ENCODE assay signal across 9 mouse cellular contexts in the genomic region with DNA sequence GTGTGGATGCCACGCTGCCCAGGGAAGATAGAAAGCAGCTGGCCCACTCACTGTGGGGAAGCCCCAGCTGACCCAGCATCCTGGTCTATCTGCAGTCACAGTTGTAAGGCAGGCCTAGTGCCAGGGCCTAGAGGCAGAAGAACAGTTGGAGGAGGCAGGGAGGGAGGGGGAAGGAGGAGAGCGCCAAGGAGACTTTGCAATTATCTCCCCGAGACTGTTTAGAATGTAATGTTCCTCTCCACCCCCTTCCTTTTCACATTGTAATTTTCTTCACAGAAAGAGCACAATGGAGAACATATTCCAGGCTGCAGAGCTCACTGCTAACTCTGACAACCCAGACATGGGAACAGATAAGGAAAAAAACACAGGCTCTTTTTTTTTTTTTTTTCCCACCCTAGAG.
DNase-seq lines count a peak whose midpoint lies in the region; ATAC-seq and TF ChIP-seq lines count a peak whose summit lies in the region.
"Had no signal": no experiment of that assay in that cellular context is flagged by ENCODE, and none has a peak within 500 bp of the region (broad histone marks: within the 10 kb centered on the region; RNA-seq: fewer than 3 reads in every experiment).

No protein-coding gene starts in this region.

- WGBS in heart, embryonic 10.5 days, result 31% methylated on average over 3 of the region's 3 CpGs
- WGBS in embryonic facial prominence, embryonic 14.5 days, result 26% methylated on average over 3 of the region's 3 CpGs
- 38% methylated on average over 3 of the region's 3 CpGs for WGBS in heart, postnatal 0 days
- 19% methylated on average over 3 of the region's 3 CpGs for WGBS in neural tube, embryonic 12.5 days
- 62% methylated on average over 3 of the region's 3 CpGs for whole genome bisulfite sequencing in liver, embryonic 11.5 days
- WGBS in intestine, postnatal 0 days, result 37% methylated on average over 3 of the region's 3 CpGs

- no peaks in the 10 kb centered on the region for H3K36me3 ChIP-seq in heart, embryonic 10.5 days
- H3K36me3 ChIP-seq in embryonic facial prominence, embryonic 14.5 days (ENCODE audit: control insufficient read depth, insufficient read depth, low read length), result no peaks in the 10 kb centered on the region
- H3K36me3 ChIP-seq in heart, postnatal 0 days (replicated peaks; ENCODE audit: control insufficient read depth, insufficient read depth, low read length), result no peaks in the 10 kb centered on the region
- no peaks in the 10 kb centered on the region for H3K36me3 ChIP-seq in neural tube, embryonic 12.5 days
- no peaks in the 10 kb centered on the region for H3K36me3 ChIP-seq in liver, embryonic 11.5 days (ENCODE audit: control insufficient read depth, insufficient read depth, low read length)
- no peaks in the 10 kb centered on the region for H3K36me3 ChIP-seq in intestine, postnatal 0 days (ENCODE audit: control insufficient read depth, insufficient read depth)
- H3K36me3 ChIP-seq: liver, embryonic 13.5 days had no signal

- H3K9ac ChIP-seq in embryonic facial prominence, embryonic 14.5 days (ENCODE audit: low read depth, low read length), result no peak overlapping the region
- H3K9ac ChIP-seq in heart, postnatal 0 days (replicated peaks; ENCODE audit: low read depth, low read length), result no peak overlapping the region
- no peak overlapping the region for H3K9ac ChIP-seq in neural tube, embryonic 12.5 days
- no peak overlapping the region for H3K9ac ChIP-seq in liver, embryonic 11.5 days (ENCODE audit: low read depth, low read length)
- no peak overlapping the region for H3K9ac ChIP-seq in intestine, postnatal 0 days (ENCODE audit: low read depth, low read length)
- H3K9ac ChIP-seq: liver, embryonic 13.5 days had no signal

- no peak overlapping the region for H3K4me2 ChIP-seq in embryonic facial prominence, embryonic 14.5 days (ENCODE audit: low read depth, low read length)
- no peak overlapping the region for H3K4me2 ChIP-seq in heart, postnatal 0 days (ENCODE audit: low read depth, low read length)
- no peak overlapping the region for H3K4me2 ChIP-seq in neural tube, embryonic 12.5 days (replicated peaks)
- no peak overlapping the region for H3K4me2 ChIP-seq in liver, embryonic 11.5 days
- no peak overlapping the region for H3K4me2 ChIP-seq in intestine, postnatal 0 days (replicated peaks; ENCODE audit: low read depth)
- H3K4me2 ChIP-seq: liver, embryonic 13.5 days had no signal

- no peaks in the 10 kb centered on the region for H3K9me3 ChIP-seq in heart, embryonic 10.5 days
- H3K9me3 ChIP-seq in embryonic facial prominence, embryonic 14.5 days (ENCODE audit: control insufficient read depth, low read length), result no peaks in the 10 kb centered on the region
- no peaks in the 10 kb centered on the region for H3K9me3 ChIP-seq in heart, postnatal 0 days (replicated peaks; ENCODE audit: control insufficient read depth, low read length)
- H3K9me3 ChIP-seq in neural tube, embryonic 12.5 days, result no peaks in the 10 kb centered on the region
- no peaks in the 10 kb centered on the region for H3K9me3 ChIP-seq in liver, embryonic 11.5 days (ENCODE audit: control insufficient read depth, low read length)
- no peaks in the 10 kb centered on the region for H3K9me3 ChIP-seq in intestine, postnatal 0 days (ENCODE audit: control insufficient read depth)
- H3K9me3 ChIP-seq: liver, embryonic 13.5 days had no signal

- H3K4me3 ChIP-seq in heart, embryonic 10.5 days, result no peak overlapping the region
- H3K4me3 ChIP-seq in embryonic facial prominence, embryonic 14.5 days (ENCODE audit: low read depth, low read length), result no peak overlapping the region
- no peak overlapping the region for H3K4me3 ChIP-seq in heart, postnatal 0 days (ENCODE audit: low read depth, low read length)
- H3K4me3 ChIP-seq in neural tube, embryonic 12.5 days, result no peak overlapping the region
- H3K4me3 ChIP-seq in liver, embryonic 11.5 days (ENCODE audit: low read depth, low read length), result no peak overlapping the region
- H3K4me3 ChIP-seq in intestine, postnatal 0 days (ENCODE audit: low read depth, low read length), result no peak overlapping the region
- H3K4me3 ChIP-seq: liver, embryonic 13.5 days had no signal

- no peaks in the 10 kb centered on the region for H3K27me3 ChIP-seq in heart, embryonic 10.5 days (ENCODE audit: insufficient read depth, poor library complexity, severe bottlenecking)
- H3K27me3 ChIP-seq in embryonic facial prominence, embryonic 14.5 days (replicated peaks; ENCODE audit: control insufficient read depth, insufficient read depth, low read length), result no peaks in the 10 kb centered on the region
- H3K27me3 ChIP-seq in heart, postnatal 0 days (ENCODE audit: control insufficient read depth, insufficient read depth, low read length), result no peaks in the 10 kb centered on the region
- peaks cover 9% of the 10 kb centered on the region; the same call in 1 of the 2 replicates for H3K27me3 ChIP-seq in neural tube, embryonic 12.5 days (replicated peaks)
- no peaks in the 10 kb centered on the region for H3K27me3 ChIP-seq in liver, embryonic 11.5 days (replicated peaks; ENCODE audit: control insufficient read depth, insufficient read depth, low read length)
- no peaks in the 10 kb centered on the region for H3K27me3 ChIP-seq in intestine, postnatal 0 days (replicated peaks; ENCODE audit: control insufficient read depth, insufficient read depth, low read length)
- H3K27me3 ChIP-seq: liver, embryonic 13.5 days had no signal

- no peak overlapping the region for H3K27ac ChIP-seq in heart, embryonic 10.5 days
- no peak overlapping the region for H3K27ac ChIP-seq in embryonic facial prominence, embryonic 14.5 days (replicated peaks; ENCODE audit: low read depth, low read length)
- H3K27ac ChIP-seq in heart, postnatal 0 days (ENCODE audit: low read depth), result no peak overlapping the region
- H3K27ac ChIP-seq in neural tube, embryonic 12.5 days, result no peak overlapping the region
- no peak overlapping the region for H3K27ac ChIP-seq in liver, embryonic 11.5 days (ENCODE audit: low read depth, low read length)
- H3K27ac ChIP-seq in intestine, postnatal 0 days (ENCODE audit: low read depth, low read length), result no peak overlapping the region
- H3K27ac ChIP-seq: liver, embryonic 13.5 days had no signal

- no peak for TF ChIP-seq EP300 in heart, postnatal 0 days (IDR thresholded peaks at IDR 0.05; ENCODE audit: low read depth)

- 0 out of 2 replicates have a peak, but pooled peaks cover 4% of the 10 kb centered on the region for H3K4me1 ChIP-seq in heart, embryonic 10.5 days
- 0 out of 2 replicates have a peak, but pooled peaks cover 4% of the 10 kb centered on the region for H3K4me1 ChIP-seq in embryonic facial prominence, embryonic 14.5 days (ENCODE audit: control insufficient read depth, insufficient read depth, low read length)
- no peaks in the 10 kb centered on the region for H3K4me1 ChIP-seq in heart, postnatal 0 days (ENCODE audit: control insufficient read depth, insufficient read depth)
- 0 out of 2 replicates have a peak, but pooled peaks cover 3% of the 10 kb centered on the region for H3K4me1 ChIP-seq in neural tube, embryonic 12.5 days
- H3K4me1 ChIP-seq in liver, embryonic 11.5 days (replicated peaks; ENCODE audit: control insufficient read depth, insufficient read depth, low read length), result no peaks in the 10 kb centered on the region
- H3K4me1 ChIP-seq in intestine, postnatal 0 days (replicated peaks; ENCODE audit: control insufficient read depth, insufficient read depth, low read length), result no peaks in the 10 kb centered on the region
- H3K4me1 ChIP-seq: liver, embryonic 13.5 days had no signal

- DNase-seq in heart, adult 11 months, result peak; percentile 96
- no peak for DNase-seq in heart, embryonic 10.5 days (ENCODE audit: low spot score)
- DNase-seq in embryonic facial prominence, embryonic 14.5 days (ENCODE audit: low spot score), result peak; percentile 51
- DNase-seq in heart, postnatal 0 days (ENCODE audit: low spot score), result peak; percentile 39
- DNase-seq in left cerebral cortex, adult 18-20 months (ENCODE audit: low spot score in 2 of 2), result peak; percentile 56 to 74
- no peak for DNase-seq in liver, embryonic 11.5 days (ENCODE audit: low spot score)
- DNase-seq: liver, embryonic 13.5 days had no signal

- no peak for TF ChIP-seq CTCF in heart, postnatal 0 days (IDR thresholded peaks at IDR 0.05; ENCODE audit: low read depth)
- no peak for TF ChIP-seq CTCF in intestine, postnatal 0 days (IDR thresholded peaks at IDR 0.05; ENCODE audit: low read depth)

- ATAC-seq in embryonic facial prominence, embryonic 14.5 days (ENCODE audit: low read depth), result no peak
- peak; percentile 55; the same call in 1 of the 2 replicates for ATAC-seq in heart, postnatal 0 days (ENCODE audit: insufficient read depth, low read depth)
- peak; percentile 65; the same call in 1 of the 2 replicates for ATAC-seq in neural tube, embryonic 12.5 days (ENCODE audit: low FRiP score, low read depth)
- ATAC-seq in liver, embryonic 11.5 days (replicated peaks; ENCODE audit: low FRiP score), result no peak
- no peak for ATAC-seq in intestine, postnatal 0 days

Comparison
In these comparisons a context has a peak if more than half of its experiments do, and no peak if none do; other contexts are left out.
1. DNase-seq: peak in heart, adult 11 months (single experiment), embryonic facial prominence, embryonic 14.5 days (single experiment), heart, postnatal 0 days (single experiment) and left cerebral cortex, adult 18-20 months (2 of 2); none in heart, embryonic 10.5 days (single experiment) and liver, embryonic 11.5 days (single experiment).
2. ATAC-seq: peak in heart, postnatal 0 days (single experiment) and neural tube, embryonic 12.5 days (single experiment); none in embryonic facial prominence, embryonic 14.5 days (single experiment), liver, embryonic 11.5 days (single experiment) and intestine, postnatal 0 days (single experiment).